Mouse (Mus musculus) lung, adult 2 months (tissue): ENCODE data around the gene Adamtsl2.

Source experiments
- CTCF ChIP-seq: fragments of 200-500 bp; IDR thresholded peaks from 2 replicates; pipeline ENCODE4 v1.5.1; 2011; ENCODE audit warnings: mild to moderate bottlenecking, low read length, control low read depth; ENCODE audit not compliant: insufficient read depth
- POLR2A ChIP-seq: fragments of 200-500 bp; IDR thresholded peaks from 2 replicates; pipeline ENCODE4 v1.6.1; 2011; ENCODE audit warnings: low read depth, mild to moderate bottlenecking, control low read depth, low read length, borderline replicate concordance; ENCODE audit errors: extremely low read depth

- TF ChIP-seq CTCF = no peak
- TF ChIP-seq POLR2A = no peak
Measured at GRCm38 (mm10) chr2:27121626-27122355, 42.6 kb downstream of the Adamtsl2 start.
